Mouse (Mus musculus): ENCODE results near the gene Foxn2. TPM values are rescaled to one million over a fixed set of nuclear protein-coding genes. Genes with fewer than 3 reads are reported as not detected.
"Not testable (repeated sequence)": the region's sequence is repeated elsewhere in the genome, so short reads cannot be mapped to it uniquely, and the experiment has no call there.

The Foxn2 gene
- total RNA-seq (2017): 79.1 to 92.7 TPM (median 88.6 TPM) in 3 replicates

DNA sequence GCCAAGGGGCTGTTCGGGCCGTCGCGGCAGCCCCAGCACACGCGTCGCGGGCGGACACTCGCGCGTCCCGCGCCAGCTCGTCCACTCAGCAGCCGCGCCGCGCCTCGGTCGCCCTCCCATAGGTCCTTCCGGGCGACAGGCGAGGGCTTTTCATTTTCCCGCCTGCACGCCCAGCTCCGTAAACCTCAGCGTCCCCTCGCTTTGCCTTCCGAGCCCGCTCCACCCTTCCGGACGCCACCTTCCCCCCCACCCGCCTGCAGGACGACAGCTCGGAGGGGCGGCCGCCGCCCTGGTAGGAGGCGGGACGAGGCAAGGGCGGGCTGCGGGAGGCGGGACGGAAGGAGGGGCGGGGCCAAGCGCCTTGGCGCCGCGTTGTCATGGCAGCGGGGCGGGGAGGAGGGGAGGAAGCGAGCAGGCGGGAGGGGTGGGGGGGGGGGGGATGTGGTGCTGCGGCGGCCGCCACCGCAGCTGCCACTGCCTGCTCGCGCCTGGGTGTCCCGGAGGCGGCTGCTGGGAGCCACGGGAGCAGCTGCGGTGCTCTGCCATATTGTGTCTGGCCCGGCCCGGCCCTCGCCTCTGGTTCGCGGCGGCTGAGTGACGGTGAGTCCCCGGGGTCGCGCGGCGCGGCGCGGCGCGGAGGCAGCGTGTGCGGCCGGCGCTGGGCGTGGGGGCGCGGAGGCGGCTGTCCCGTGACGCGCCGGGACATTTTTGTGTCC lies at the start of gene Foxn2:
TSS of gene Foxn2 (plus strand) at position 427 of the 716 bp plus-strand sequence.
- ATAC-seq (replicated peaks; ENCODE audit: insufficient number of reproducible peaks, low FRiP score, low TSS enrichment, poor library complexity, severe bottlenecking): peak; percentile 86

DNA sequence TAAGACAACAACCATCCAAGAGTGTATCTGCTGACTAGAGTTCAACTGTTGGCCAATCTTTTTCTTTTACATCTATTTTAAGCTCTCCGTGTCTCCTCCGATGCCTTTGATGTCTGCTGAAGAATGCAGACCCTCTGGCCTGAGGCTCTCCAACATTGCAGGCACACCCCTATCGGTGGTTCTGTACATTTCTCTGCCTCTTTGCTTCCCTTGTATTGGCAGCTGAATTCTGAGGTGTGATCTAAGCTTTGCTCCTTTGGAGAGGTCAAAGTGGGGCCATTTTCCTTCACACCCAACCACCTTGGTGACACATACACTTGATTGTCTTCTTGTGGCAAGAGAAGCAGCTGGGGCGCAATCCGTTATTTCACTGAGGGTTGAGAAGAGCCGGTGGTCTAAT lies 43.0 kb upstream of the Foxn2 start:
- ATAC-seq (replicated peaks; ENCODE audit: insufficient number of reproducible peaks, low FRiP score, low TSS enrichment, poor library complexity, severe bottlenecking): no peak

DNA sequence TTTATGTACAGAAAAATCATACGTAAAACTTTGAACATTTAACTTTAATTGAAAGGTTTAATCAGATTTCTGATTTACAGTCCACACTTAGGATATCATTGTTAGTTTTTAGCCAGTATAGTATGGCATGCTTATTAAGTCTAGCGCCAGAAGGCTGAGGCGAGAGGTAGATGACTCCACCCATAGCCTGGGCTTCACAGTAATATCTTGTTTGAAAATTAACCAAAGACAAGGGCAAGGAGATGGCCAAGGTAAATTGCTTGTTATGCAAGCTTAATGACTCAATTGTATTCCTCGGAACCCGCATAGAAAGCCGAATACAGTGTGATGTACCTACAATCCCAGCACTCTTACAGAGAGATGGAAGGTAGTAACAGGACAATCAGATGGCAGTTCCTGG lies 42.4 kb upstream of the Foxn2 start:
- no peak for ATAC-seq (replicated peaks; ENCODE audit: insufficient number of reproducible peaks, low FRiP score, low TSS enrichment, poor library complexity, severe bottlenecking)

DNA sequence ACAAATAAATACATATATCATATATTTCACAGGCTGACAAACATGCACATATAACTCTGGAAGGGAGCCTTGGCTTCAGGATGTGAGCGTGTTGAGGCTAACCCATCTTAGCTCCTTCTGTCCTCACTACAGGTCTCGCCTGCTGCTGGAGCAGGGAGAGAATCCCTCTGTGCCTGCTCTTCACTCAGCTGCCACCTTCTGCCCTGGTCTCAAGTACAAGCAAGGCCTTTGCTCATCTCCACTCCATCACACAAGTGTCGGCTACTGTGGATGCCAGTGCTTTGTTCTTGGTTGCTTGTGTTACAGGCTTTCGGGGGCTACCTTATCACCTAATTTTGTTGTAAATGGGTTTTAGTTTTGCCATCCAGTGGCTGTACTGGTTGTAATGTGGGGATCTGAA lies 41.7 kb upstream of the Foxn2 start:
- no peak for ATAC-seq (replicated peaks; ENCODE audit: insufficient number of reproducible peaks, low FRiP score, low TSS enrichment, poor library complexity, severe bottlenecking)

DNA sequence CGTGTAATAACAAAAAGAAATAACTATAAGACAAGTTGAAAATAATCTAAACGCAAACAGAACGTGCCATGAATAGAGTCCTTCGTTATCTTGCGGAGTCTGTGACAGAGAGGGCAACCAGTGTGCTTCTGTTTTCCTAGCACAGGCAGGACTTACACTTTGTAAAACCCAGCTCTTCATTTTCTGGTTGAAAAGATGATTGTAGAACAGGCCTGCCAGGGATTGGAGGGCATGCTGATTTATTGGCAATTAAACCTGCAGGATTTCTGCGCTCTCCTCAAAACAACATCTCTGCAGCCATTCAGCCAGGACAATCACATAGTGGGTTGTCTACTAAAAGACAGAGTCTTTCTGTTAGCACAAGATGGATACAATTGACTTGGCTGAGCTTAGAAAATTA lies 40.4 kb upstream of the Foxn2 start:
- ATAC-seq (replicated peaks; ENCODE audit: insufficient number of reproducible peaks, low FRiP score, low TSS enrichment, poor library complexity, severe bottlenecking): no peak

DNA sequence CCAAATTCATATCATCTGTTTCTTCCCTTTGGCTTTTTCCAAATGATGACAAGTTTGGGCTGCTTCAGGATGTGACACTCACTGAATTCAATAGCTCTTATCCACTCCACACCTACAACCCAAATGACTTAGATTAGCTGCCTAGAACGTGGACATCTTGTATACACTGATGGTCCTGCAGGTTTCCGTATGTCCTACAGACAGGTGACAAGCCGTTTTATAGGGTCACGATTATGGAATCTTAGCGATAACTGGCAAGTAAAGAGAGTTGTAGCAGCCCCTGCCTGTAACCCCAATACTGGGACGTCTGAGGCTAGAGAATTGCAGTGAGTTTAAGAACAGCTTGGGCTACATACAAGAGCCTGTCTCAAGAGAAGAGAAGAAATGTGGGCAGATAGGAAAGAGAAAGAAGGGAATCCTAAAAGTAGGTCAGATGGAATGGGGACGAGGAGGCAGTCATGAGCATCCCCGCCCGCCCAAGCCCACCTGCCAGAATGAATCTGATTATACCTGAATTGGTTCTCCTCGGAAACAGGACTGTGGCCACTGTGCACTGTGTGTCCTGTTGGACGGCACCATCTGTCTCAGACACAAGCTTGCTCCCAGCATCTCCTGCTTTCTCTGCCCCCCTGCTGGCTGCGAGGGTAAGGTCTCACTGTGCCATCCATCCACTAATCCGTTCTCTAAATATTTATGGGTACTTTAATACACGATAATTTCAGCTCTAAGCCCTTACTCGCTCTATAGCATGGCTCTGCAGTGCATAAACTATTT lies 39.6 kb upstream of the Foxn2 start:
- no peak for ATAC-seq (replicated peaks; ENCODE audit: insufficient number of reproducible peaks, low FRiP score, low TSS enrichment, poor library complexity, severe bottlenecking)

DNA sequence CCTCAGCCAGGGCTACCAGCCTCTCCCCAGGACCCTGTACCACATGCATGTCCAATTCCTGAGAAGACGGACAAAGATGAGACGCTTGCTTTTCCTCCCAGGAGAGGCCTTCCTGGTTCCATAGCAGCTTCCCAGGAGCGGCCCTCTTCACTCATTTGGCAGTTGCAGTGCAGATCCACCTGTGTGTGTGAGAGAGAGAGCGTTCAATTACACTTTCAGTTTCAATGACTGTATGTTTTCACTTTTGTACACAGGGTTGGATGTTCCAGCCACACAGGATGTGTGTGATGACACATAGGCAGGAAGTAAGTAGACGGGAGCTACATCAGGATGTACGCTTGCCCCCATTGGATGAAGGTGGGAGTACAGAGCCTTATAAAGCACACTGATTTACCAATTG lies 37.2 kb upstream of the Foxn2 start:
- ATAC-seq (replicated peaks; ENCODE audit: insufficient number of reproducible peaks, low FRiP score, low TSS enrichment, poor library complexity, severe bottlenecking): peak; percentile 50; the same call in 1 of the 2 replicates

DNA sequence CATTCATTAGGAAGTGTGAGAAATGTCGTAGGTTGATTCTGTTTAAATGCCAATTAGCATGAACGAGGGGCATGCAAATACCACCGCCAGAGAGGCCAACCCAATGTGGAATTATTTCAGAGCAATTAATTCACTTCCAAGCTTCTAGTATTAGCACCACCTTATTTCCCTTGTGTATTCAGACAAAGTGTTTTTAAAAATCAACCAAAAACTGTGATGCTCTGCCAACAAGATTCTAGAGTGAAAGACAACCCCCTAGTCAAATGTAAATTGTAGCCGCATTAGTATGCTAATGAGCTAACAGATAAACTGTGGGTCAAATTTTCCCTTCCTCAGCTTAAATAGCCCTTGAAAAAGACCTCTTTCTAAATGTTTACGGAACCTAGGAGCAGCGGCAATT lies 36.0 kb upstream of the Foxn2 start:
- ATAC-seq (replicated peaks; ENCODE audit: insufficient number of reproducible peaks, low FRiP score, low TSS enrichment, poor library complexity, severe bottlenecking): no peak

DNA sequence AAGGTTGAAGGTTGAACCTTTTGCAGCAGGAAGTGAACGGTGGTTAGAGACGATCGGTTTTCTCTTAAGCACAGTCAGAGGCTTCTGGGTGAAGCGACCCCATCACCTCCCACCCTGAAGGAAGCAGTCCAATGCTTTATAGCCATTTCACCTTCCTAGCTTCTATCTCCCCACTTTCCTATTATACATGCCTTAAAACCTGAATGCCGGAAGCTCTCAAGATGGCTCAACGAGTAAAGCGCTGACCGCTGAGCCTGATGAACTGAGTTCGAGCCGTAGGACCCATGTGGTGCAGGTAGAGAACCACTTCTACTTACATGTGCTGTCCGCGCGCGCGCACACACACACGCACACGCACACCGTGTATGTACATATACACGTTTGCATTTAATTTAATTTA lies 35.4 kb upstream of the Foxn2 start:
- ATAC-seq (replicated peaks; ENCODE audit: insufficient number of reproducible peaks, low FRiP score, low TSS enrichment, poor library complexity, severe bottlenecking): no peak

DNA sequence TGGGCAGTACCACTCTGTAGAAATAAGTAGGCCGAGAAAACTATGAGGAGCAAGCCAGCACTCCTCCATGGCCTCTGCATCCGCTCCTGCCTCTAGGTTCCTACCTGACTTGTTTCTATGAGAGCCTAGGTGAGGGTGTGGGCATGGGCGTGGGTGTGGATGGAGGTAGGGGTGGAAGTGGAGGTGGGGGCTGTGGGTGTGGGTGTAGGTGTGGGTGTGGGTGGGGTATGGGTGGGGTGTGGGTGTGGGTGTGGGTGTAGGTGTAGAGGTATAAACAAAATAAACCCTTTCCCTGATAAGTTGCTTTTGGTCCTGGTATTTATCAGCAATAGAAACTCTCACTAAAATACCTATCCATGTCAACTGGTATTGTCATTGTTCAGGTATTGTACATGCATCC lies 30.8 kb upstream of the Foxn2 start:
- no peak for ATAC-seq (replicated peaks; ENCODE audit: insufficient number of reproducible peaks, low FRiP score, low TSS enrichment, poor library complexity, severe bottlenecking)

DNA sequence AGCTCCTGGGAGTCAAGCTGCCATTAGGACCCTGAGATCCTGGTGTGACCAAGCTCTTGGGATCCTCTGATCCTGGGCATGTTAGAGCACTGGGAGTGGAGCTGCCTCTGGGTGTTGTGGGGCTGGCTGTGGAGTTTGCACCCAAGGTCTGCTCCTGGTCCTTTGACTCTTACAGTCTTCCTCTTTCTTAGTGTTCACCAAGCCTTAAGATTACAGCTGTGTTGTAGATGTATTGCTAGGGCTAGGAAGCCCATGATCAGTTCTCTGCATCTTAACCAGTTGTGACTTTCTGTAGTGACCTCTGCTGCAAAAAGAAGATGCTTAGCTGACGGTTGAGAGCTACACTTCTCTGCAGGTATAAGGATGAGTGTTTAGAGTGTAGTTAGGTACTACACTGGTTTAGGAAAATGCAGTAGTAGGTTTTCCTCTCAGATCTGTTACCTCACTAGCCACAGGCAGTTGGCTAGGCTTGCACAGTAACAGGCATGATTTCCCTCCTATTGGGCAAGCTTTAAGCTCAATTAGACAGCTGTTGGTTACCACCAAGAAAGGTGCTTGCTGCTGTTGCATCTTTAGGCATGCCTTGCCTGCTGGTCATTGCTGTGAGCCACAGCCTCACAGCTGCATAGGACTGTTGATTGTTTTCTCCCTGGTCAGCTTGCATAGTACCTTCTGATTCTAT lies 27.2 kb upstream of the Foxn2 start:
- ATAC-seq (replicated peaks; ENCODE audit: insufficient number of reproducible peaks, low FRiP score, low TSS enrichment, poor library complexity, severe bottlenecking): no peak

DNA sequence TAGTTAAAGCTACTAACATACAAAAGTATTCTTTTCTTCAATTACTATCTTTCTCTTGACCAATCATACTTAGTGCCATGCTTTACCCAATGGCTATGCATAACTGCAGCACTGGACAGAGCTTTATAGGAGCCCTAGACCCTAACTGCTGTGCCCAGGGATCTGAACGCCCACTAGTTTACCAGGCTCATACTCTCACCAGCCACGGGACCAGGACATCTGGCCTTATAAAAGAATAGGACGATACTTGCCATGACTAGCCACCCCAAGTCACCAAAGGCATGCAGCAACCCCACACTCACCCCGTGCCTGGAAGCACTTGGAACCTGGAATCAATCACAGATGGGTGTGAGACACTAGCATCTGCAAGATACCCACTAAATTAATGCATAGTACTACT lies 20.1 kb upstream of the Foxn2 start:
- no peak for ATAC-seq (replicated peaks; ENCODE audit: insufficient number of reproducible peaks, low FRiP score, low TSS enrichment, poor library complexity, severe bottlenecking)

DNA sequence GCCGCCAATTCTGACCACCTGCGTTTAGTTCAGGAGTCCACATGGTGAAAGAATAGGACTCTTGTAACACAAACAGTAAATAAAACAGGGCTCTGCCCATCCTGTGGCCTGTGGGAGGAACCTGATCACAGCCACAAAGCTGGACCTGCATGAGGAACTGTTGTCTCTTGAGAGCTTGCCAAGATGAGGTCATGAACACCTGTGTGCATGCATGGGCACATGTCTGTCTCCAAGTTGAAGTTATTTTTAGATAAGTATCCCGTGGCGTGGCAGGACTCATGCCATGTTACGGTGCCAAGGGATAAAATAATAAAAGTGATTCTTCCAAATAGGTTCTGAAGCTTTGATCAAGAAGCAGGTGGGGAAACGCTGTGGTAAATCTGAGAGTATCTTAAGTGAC lies 19.3 kb upstream of the Foxn2 start:
- no peak for ATAC-seq (replicated peaks; ENCODE audit: insufficient number of reproducible peaks, low FRiP score, low TSS enrichment, poor library complexity, severe bottlenecking)

DNA sequence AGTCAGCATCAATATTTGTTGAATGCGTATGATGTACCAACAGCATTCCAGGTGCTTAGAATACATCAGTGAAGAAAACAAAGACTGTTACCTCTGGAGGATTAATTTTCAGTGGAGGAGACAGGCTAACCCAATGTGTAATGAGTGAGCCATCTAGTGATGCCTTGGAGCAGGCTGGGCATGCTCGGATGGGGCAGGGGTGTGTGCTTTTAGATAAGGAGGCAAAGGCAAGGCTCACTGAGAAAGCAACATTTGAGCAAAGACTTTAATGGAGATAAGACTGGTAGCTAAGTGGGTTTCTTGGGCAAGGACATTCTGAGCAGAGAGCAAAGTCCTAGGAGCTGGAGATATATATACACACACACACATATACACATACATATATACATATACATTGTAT lies 9.8 kb upstream of the Foxn2 start:
- ATAC-seq (replicated peaks; ENCODE audit: insufficient number of reproducible peaks, low FRiP score, low TSS enrichment, poor library complexity, severe bottlenecking): no peak

DNA sequence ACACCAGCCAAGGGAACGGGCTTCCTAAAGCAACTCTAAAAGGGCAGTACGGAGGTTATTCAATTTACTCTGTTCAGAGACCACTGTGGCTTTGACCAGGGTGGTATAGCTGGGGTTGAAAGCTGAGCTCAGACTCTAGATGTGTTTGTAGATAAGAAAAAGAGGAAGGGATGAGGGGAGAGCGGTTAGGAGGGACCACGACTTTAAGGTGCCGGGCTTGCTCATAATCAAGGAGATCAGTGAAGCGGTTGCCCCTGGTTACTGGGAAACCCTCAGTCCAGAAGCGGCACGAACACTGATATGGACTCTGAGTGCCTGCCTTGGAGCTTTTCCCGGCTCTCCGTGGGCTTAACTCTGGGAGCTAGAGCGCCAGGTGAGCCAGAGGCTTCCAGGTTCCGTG lies 9.0 kb upstream of the Foxn2 start:
- ATAC-seq (replicated peaks; ENCODE audit: insufficient number of reproducible peaks, low FRiP score, low TSS enrichment, poor library complexity, severe bottlenecking): no peak

DNA sequence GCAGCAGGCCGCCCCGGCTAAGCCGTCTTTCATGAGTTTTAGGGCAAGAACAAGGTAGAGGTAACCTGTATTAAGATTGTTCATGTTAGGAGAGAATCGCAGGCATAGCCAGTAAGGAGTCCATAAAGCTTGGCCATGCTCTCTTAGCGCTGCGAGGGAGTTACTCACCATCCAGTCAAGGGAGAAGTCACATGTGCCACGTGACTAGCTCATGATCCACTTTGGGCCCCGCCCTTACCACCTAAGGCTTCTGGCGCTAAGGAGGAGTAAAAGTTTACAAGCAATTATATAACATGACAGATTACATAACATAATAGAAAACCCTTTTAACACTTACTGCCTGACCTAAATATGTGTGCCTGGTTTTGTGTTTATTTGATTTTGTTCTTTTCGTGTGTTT lies 8.5 kb upstream of the Foxn2 start:
- no peak; the same call in 1 of the 2 replicates for ATAC-seq (replicated peaks; ENCODE audit: insufficient number of reproducible peaks, low FRiP score, low TSS enrichment, poor library complexity, severe bottlenecking)

DNA sequence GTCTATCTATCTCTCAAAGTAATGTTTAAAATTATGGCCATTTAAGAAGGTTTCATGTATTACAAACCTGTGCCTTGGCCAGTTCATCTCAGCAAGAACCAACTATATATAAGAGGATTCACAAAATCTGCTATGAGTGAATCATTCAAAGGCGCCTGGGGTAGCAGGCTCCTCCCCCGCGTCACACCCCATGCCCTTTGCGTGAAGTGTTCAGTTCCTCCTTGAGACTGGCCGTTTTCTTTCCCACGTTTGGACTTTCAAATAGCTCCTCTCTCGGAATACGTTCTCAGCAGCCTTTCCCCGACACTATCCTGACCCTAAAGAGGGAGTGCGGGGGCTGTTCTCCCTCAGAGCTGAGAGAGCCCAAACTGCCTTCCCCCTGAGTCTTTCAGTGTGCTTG lies 5.2 kb upstream of the Foxn2 start:
- peak; percentile 68 for ATAC-seq (replicated peaks; ENCODE audit: insufficient number of reproducible peaks, low FRiP score, low TSS enrichment, poor library complexity, severe bottlenecking)

DNA sequence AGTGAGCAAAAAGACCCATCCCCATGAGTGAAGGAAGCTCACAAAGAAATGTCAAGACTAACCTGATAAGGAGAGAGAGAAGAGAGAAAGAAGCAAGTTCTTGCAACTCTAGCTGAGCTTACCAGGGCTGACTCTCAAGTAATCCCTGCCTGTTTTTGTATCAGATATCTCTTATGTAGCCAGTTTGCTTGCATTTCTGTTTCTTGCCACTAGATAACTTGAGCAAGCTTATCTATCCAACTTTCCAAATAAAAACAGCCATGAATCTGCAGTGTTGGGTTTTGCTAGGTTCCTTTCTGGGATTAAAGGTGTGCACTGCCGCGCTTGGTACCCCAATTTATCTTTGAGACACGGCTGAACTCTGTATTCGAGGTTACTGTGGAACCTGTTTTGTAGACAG lies 4.2 kb upstream of the Foxn2 start:
- no peak for ATAC-seq (replicated peaks; ENCODE audit: insufficient number of reproducible peaks, low FRiP score, low TSS enrichment, poor library complexity, severe bottlenecking)

DNA sequence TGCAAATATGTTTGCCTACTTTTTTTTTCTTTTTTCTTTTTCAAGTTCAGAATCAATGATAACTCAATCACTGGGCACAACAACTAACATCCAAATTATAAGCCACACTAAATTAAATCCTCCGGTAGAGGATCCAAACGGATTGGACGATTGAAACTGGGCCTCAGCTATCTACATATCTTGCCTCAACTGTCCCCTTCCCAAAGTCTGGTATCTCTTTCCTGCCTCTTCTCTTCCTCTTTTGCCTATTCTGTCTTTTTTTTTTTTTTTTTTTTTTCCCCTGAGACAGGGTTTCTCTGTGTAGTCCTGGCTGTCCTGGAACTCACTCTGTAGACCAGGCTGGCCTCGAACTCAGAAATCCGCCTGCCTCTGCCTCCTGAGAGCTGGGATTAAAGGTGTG lies 3.8 kb upstream of the Foxn2 start:
- not testable (repeated sequence) for ATAC-seq (replicated peaks; ENCODE audit: insufficient number of reproducible peaks, low FRiP score, low TSS enrichment, poor library complexity, severe bottlenecking)

DNA sequence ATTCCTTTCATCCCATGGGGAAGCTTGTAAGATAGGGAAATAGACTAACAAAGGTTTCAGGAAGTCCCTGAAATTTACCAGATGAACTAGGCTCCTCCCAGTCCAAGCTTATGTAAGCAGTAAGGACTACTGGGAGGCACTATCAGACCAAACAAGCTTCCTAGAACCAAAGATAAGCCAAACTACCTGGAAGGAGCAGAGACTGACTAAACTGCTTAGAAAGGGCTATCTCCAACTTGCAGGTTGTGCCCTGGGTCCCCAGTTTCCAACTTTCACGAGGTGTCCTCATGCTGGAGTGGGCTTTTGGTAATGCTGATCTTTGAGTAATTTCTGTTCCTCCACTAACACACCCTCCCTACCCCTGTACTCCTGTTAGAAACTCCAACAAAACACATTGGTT lies 3.1 kb upstream of the Foxn2 start:
- ATAC-seq (replicated peaks; ENCODE audit: insufficient number of reproducible peaks, low FRiP score, low TSS enrichment, poor library complexity, severe bottlenecking): no peak

Measured in monocyte, adult 5-6 weeks (primary cell).